In the genomic region with DNA sequence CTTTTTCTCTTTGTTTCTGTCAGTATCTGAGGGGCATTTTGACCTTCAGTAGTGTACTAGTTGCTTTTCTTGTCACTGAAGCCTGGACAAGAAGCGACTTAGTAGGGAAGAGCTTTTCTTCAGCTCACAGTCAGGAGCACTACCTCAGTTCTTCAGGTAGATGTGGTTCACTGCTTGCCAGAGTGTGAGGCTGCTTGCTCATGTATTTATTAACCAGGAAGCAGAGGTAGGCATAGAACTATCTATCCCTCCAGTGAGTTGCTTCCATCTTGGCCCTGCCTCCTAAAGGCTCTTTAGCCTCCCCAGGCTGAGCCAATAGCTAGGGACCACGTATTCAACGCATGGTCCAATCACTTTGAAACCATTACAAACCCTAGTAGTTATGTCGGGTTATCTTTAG, we compare ENCODE assay signal across 25 mouse cellular contexts.
DNase-seq lines count a peak whose midpoint lies in the region; ATAC-seq and TF ChIP-seq lines count a peak whose summit lies in the region.
"Had no signal": no experiment of that assay in that cellular context is flagged by ENCODE, and none has a peak within 500 bp of the region (broad histone marks: within the 10 kb centered on the region; RNA-seq: fewer than 3 reads in every experiment).

No protein-coding gene starts in this region.

- TF ChIP-seq EP300 in liver, postnatal 0 days (IDR thresholded peaks at IDR 0.05; ENCODE audit: low read depth): no peak

- WGBS in intestine, embryonic 14.5 days: 94% methylated on average over 4 of the region's 4 CpGs
- WGBS in intestine, postnatal 0 days: 89% methylated on average over 4 of the region's 4 CpGs
- WGBS in kidney, postnatal 0 days: 90% methylated on average over 4 of the region's 4 CpGs
- 87% methylated on average over 4 of the region's 4 CpGs for WGBS in liver, postnatal 0 days (ENCODE audit: insufficient replicate concordance)
- WGBS in liver, embryonic 11.5 days: 92% methylated on average over 4 of the region's 4 CpGs

- 0 out of 2 replicates have a peak, but pooled peaks cover 4% of the 10 kb centered on the region for H3K4me1 ChIP-seq in intestine, embryonic 14.5 days (replicated peaks; ENCODE audit: control insufficient read depth, insufficient read depth, low read length)
- no peaks in the 10 kb centered on the region for H3K4me1 ChIP-seq in intestine, postnatal 0 days (replicated peaks; ENCODE audit: control insufficient read depth, insufficient read depth, low read length)
- peaks cover 5% of the 10 kb centered on the region; the same call in 1 of the 2 replicates for H3K4me1 ChIP-seq in kidney, postnatal 0 days (replicated peaks; ENCODE audit: insufficient read depth, low read length)
- H3K4me1 ChIP-seq in liver, postnatal 0 days (ENCODE audit: insufficient read depth): no peaks in the 10 kb centered on the region
- no peaks in the 10 kb centered on the region for H3K4me1 ChIP-seq in liver, embryonic 11.5 days (replicated peaks; ENCODE audit: control insufficient read depth, insufficient read depth, low read length)
- H3K4me1 ChIP-seq: forebrain, embryonic 13.5 days had no signal

- no peak for TF ChIP-seq CTCF in intestine, postnatal 0 days (IDR thresholded peaks at IDR 0.05; ENCODE audit: low read depth)
- TF ChIP-seq CTCF in kidney, postnatal 0 days (IDR thresholded peaks at IDR 0.05; ENCODE audit: low read depth): no peak
- TF ChIP-seq CTCF in liver, postnatal 0 days (IDR thresholded peaks at IDR 0.05; ENCODE audit: low read depth): no peak

- H3K27ac ChIP-seq in intestine, embryonic 14.5 days (ENCODE audit: low read depth): no peak overlapping the region
- H3K27ac ChIP-seq in intestine, postnatal 0 days (ENCODE audit: low read depth, low read length): no peak overlapping the region
- H3K27ac ChIP-seq in kidney, postnatal 0 days: peak overlapping the region; percentile 47; the same call in 1 of the 2 replicates
- H3K27ac ChIP-seq in liver, postnatal 0 days (ENCODE audit: low read depth): peak overlapping the region; percentile 83
- H3K27ac ChIP-seq in liver, embryonic 11.5 days (ENCODE audit: low read depth, low read length): no peak overlapping the region
- H3K27ac ChIP-seq: embryonic facial prominence, embryonic 10.5 days; embryonic facial prominence, embryonic 12.5 days; forebrain, embryonic 13.5 days had no signal

- no peaks in the 10 kb centered on the region for H3K9me3 ChIP-seq in intestine, embryonic 14.5 days (ENCODE audit: control insufficient read depth, low read length)
- H3K9me3 ChIP-seq in intestine, postnatal 0 days (ENCODE audit: control insufficient read depth): no peaks in the 10 kb centered on the region
- H3K9me3 ChIP-seq in kidney, postnatal 0 days (replicated peaks; ENCODE audit: low read length): no peaks in the 10 kb centered on the region
- no peaks in the 10 kb centered on the region for H3K9me3 ChIP-seq in liver, postnatal 0 days (ENCODE audit: low read length)
- H3K9me3 ChIP-seq in liver, embryonic 11.5 days (ENCODE audit: control insufficient read depth, low read length): no peaks in the 10 kb centered on the region
- H3K9me3 ChIP-seq: embryonic facial prominence, embryonic 10.5 days; embryonic facial prominence, embryonic 12.5 days; forebrain, embryonic 13.5 days; G1E had no signal

- H3K36me3 ChIP-seq in intestine, embryonic 14.5 days (ENCODE audit: control insufficient read depth, insufficient read depth, low read length): peaks cover 45% of the 10 kb centered on the region
- H3K36me3 ChIP-seq in intestine, postnatal 0 days (ENCODE audit: control insufficient read depth, insufficient read depth): peaks cover 50% of the 10 kb centered on the region
- peaks cover 26% of the 10 kb centered on the region for H3K36me3 ChIP-seq in kidney, postnatal 0 days (ENCODE audit: insufficient read depth, low read length)
- peaks cover 46% of the 10 kb centered on the region for H3K36me3 ChIP-seq in liver, postnatal 0 days (replicated peaks; ENCODE audit: insufficient read depth, low read length)
- H3K36me3 ChIP-seq in liver, embryonic 11.5 days (ENCODE audit: control insufficient read depth, insufficient read depth, low read length): peaks cover 21% of the 10 kb centered on the region; the same call in 1 of the 2 replicates

- ATAC-seq in intestine, embryonic 14.5 days (replicated peaks; ENCODE audit: low FRiP score, low TSS enrichment, low read depth): no peak
- no peak for ATAC-seq in intestine, postnatal 0 days
- no peak for ATAC-seq in kidney, postnatal 0 days (replicated peaks; ENCODE audit: low FRiP score, low read depth)
- no peak for ATAC-seq in liver, postnatal 0 days
- ATAC-seq in liver, embryonic 11.5 days (replicated peaks; ENCODE audit: low FRiP score): no peak
- ATAC-seq: activated CD4-positive, CD25-positive, alpha-beta regulatory T cell, adult 4 months; CD4-positive, CD25-positive, alpha-beta regulatory T cell, adult 4 months; forebrain, embryonic 13.5 days; Patski had no signal

- H3K9ac ChIP-seq in intestine, embryonic 14.5 days (ENCODE audit: low read length): no peak overlapping the region
- no peak overlapping the region for H3K9ac ChIP-seq in intestine, postnatal 0 days (ENCODE audit: low read depth, low read length)
- no peak overlapping the region for H3K9ac ChIP-seq in kidney, postnatal 0 days (ENCODE audit: low read depth, low read length)
- H3K9ac ChIP-seq in liver, postnatal 0 days (replicated peaks): no peak overlapping the region
- H3K9ac ChIP-seq in liver, embryonic 11.5 days (ENCODE audit: low read depth, low read length): no peak overlapping the region
- H3K9ac ChIP-seq: embryonic facial prominence, embryonic 12.5 days; forebrain, embryonic 13.5 days had no signal

- no peak overlapping the region for H3K4me2 ChIP-seq in intestine, embryonic 14.5 days (ENCODE audit: low read length)
- no peak overlapping the region for H3K4me2 ChIP-seq in intestine, postnatal 0 days (replicated peaks; ENCODE audit: low read depth)
- no peak overlapping the region for H3K4me2 ChIP-seq in kidney, postnatal 0 days (ENCODE audit: low read length)
- H3K4me2 ChIP-seq in liver, postnatal 0 days (ENCODE audit: low read depth, low read length): no peak overlapping the region
- no peak overlapping the region for H3K4me2 ChIP-seq in liver, embryonic 11.5 days
- H3K4me2 ChIP-seq: embryonic facial prominence, embryonic 12.5 days; forebrain, embryonic 13.5 days had no signal

- DNase-seq in intestine, embryonic 14.5 days (ENCODE audit: low spot score): peak; percentile 32
- peak; percentile 28 for DNase-seq in kidney, adult 9 months
- no peak for DNase-seq in kidney, adult 11 months
- peak; percentile 16 for DNase-seq in kidney, postnatal 0 days (ENCODE audit: low spot score)
- DNase-seq in kidney, adult 8-10 months: no peak
- no peak for DNase-seq in liver, postnatal 0 days
- DNase-seq in liver, embryonic 11.5 days (ENCODE audit: low spot score): no peak
- DNase-seq: adrenal gland, adult 8-10 months; adrenal gland, postnatal 14 days; adrenal gland, postnatal 36 days; B cell, adult 2 months; cerebellum, adult 11-12 months; cerebellum, adult 2 months; cerebellum, adult 9-10 months; cerebellum, postnatal 10 days; cerebellum, postnatal 25 days had no signal

- H3K27me3 ChIP-seq in intestine, embryonic 14.5 days (replicated peaks; ENCODE audit: control insufficient read depth, insufficient read depth, low read length): no peaks in the 10 kb centered on the region
- no peaks in the 10 kb centered on the region for H3K27me3 ChIP-seq in intestine, postnatal 0 days (replicated peaks; ENCODE audit: control insufficient read depth, insufficient read depth, low read length)
- H3K27me3 ChIP-seq in kidney, postnatal 0 days (ENCODE audit: insufficient read depth, low read length): no peaks in the 10 kb centered on the region
- no peaks in the 10 kb centered on the region for H3K27me3 ChIP-seq in liver, postnatal 0 days (ENCODE audit: insufficient read depth, low read length)
- no peaks in the 10 kb centered on the region for H3K27me3 ChIP-seq in liver, embryonic 11.5 days (replicated peaks; ENCODE audit: control insufficient read depth, insufficient read depth, low read length)
- H3K27me3 ChIP-seq: CH12.LX; embryonic facial prominence, embryonic 12.5 days; forebrain, embryonic 13.5 days; Patski had no signal

- H3K4me3 ChIP-seq in intestine, embryonic 14.5 days (ENCODE audit: low read depth, low read length): no peak overlapping the region
- no peak overlapping the region for H3K4me3 ChIP-seq in intestine, postnatal 0 days (ENCODE audit: low read depth, low read length)
- H3K4me3 ChIP-seq in kidney, postnatal 0 days (replicated peaks; ENCODE audit: low read depth, low read length): no peak overlapping the region
- no peak overlapping the region for H3K4me3 ChIP-seq in liver, postnatal 0 days (ENCODE audit: low read depth, low read length)
- no peak overlapping the region for H3K4me3 ChIP-seq in liver, embryonic 11.5 days (ENCODE audit: low read depth, low read length)
- H3K4me3 ChIP-seq: embryonic facial prominence, embryonic 10.5 days; embryonic facial prominence, embryonic 12.5 days; forebrain, embryonic 13.5 days had no signal

Comparison
In these comparisons a context has a peak if more than half of its experiments do, and no peak if none do; other contexts are left out.
1. DNase-seq: peak in intestine, embryonic 14.5 days (single experiment), kidney, adult 9 months (single experiment) and kidney, postnatal 0 days (single experiment); none in kidney, adult 11 months (single experiment), kidney, adult 8-10 months (0 of 2), liver, postnatal 0 days (single experiment) and liver, embryonic 11.5 days (single experiment).
2. H3K27ac ChIP-seq: peak in kidney, postnatal 0 days (single experiment) and liver, postnatal 0 days (single experiment); none in intestine, embryonic 14.5 days (single experiment), intestine, postnatal 0 days (single experiment) and liver, embryonic 11.5 days (single experiment).